Mouse (Mus musculus): ENCODE measurements around the gene Tom1. TPM values are rescaled to one million over a fixed set of nuclear protein-coding genes. Genes with fewer than 3 reads are reported as not detected.

Tom1 gene
- total and polyA plus RNA-seq, 2 experiments from 2014 or later = 56.1 to 75.8 TPM

DNA sequence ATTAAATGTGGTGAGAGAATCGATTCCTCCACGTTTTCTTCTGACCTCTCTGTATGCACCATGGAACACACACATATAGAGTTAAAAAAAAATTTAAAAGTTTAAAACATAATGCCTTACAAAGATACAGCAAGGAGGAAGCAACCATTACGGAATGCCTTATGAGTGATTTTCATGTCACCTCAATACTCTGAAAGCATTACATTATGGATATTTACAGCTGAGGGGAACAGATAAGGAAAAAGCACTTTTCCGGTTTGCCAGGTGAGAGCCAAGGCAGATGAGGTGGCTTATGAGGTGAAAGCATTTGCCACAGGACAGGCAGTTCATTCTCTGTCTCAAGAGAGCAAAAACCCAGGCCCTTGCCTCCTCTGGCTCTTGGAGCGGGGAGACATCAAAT, 544 bp upstream of the Tom1 start:
- DNase-seq (ENCODE audit: low spot score) (no peak), ATAC-seq (ENCODE audit: insufficient read depth, low read depth) (no peak)
- Histone ChIP-seq H3K4me2 (ENCODE audit: low read depth, low read length) (peak overlapping the region; percentile 82), H3K36me3 (replicated peaks; ENCODE audit: control insufficient read depth, insufficient read depth, low read length) (peaks cover 26% of the 10 kb centered on the region), H3K27me3 (ENCODE audit: control insufficient read depth, insufficient read depth, low read length) (no peaks in the 10 kb centered on the region), H3K4me3 (ENCODE audit: low read depth, low read length) (peak overlapping the region; percentile 66), H3K9ac (replicated peaks; ENCODE audit: low read depth, low read length) (no peak overlapping the region), H3K27ac (ENCODE audit: low read depth) (peak overlapping the region; percentile 58; the same call in 1 of the 2 replicates), H3K4me1 (ENCODE audit: control insufficient read depth, insufficient read depth) (peaks cover 15% of the 10 kb centered on the region), H3K9me3 (replicated peaks; ENCODE audit: control insufficient read depth, low read length) (no peaks in the 10 kb centered on the region)
- TF ChIP-seq EP300 (IDR thresholded peaks at IDR 0.05; ENCODE audit: low read depth) = no peak
- no peak for TF ChIP-seq CTCF (IDR thresholded peaks at IDR 0.05; ENCODE audit: low read depth)
- 52% methylated on average over 5 of the region's 5 CpGs for WGBS

DNA sequence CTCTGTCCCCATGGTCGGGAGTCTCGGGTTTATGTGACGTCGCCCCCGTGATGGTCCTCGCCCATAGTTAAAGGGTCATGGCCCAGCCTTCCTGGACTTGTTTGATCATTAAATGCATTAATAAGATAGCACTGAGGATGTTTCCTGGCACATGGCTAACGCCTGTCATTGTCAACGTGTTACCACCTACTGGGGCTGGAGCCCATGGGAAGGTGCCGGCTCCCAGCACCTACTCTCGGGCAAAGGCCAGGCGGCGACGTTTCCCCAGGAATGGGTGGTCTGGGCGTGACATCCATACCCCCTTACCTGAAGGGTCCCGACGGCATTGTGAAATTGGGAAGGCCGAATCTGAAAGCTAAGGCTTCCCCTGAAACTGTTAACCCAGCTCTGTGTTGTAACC, 780 bp downstream of the Tom1 start:
- peak overlapping the region; percentile 86 for H3K27ac ChIP-seq (ENCODE audit: low read depth)
- no peaks in the 10 kb centered on the region for H3K27me3 ChIP-seq (ENCODE audit: control insufficient read depth, insufficient read depth, low read length)
- H3K4me3 ChIP-seq (ENCODE audit: low read depth, low read length) = peak overlapping the region; percentile 66
- peak overlapping the region; percentile 82 for H3K4me2 ChIP-seq (ENCODE audit: low read depth, low read length)
- WGBS = 2% methylated on average over 17 of the region's 17 CpGs
- TF ChIP-seq CTCF (IDR thresholded peaks at IDR 0.05; ENCODE audit: low read depth) (peak; percentile 11; the same call in 1 of the 2 replicates), EP300 (IDR thresholded peaks at IDR 0.05; ENCODE audit: low read depth) (no peak)
- H3K4me1 ChIP-seq (ENCODE audit: control insufficient read depth, insufficient read depth) = peaks cover 27% of the 10 kb centered on the region
- peak overlapping the region; percentile 49 for H3K9ac ChIP-seq (replicated peaks; ENCODE audit: low read depth, low read length)
- no peak for DNase-seq (ENCODE audit: low spot score)
- H3K9me3 ChIP-seq (replicated peaks; ENCODE audit: control insufficient read depth, low read length) = no peaks in the 10 kb centered on the region
- H3K36me3 ChIP-seq (replicated peaks; ENCODE audit: control insufficient read depth, insufficient read depth, low read length) = peaks cover 13% of the 10 kb centered on the region
- ATAC-seq (ENCODE audit: insufficient read depth, low read depth) = no peak

DNA sequence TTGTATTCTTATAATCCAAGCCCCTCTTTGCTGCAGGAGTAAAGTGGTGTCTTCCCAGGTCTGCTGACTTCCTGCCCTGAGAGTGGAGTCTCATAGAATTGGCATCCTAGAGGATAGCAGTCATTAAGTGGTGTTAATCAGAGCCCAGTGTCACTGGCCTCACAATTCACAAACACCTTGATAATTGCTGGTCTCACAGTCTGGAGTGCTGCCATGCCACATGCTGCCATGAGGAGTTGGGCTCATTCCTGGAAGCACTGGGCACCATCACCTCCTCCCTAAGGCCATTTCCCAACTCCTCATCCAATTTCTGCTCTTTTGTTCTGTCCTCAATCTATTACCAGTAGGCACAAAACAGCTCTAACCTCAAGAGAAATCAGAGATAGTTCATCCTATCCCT, 2.1 kb downstream of the Tom1 start:
- TF ChIP-seq CTCF (IDR thresholded peaks at IDR 0.05; ENCODE audit: low read depth) = no peak
- TF ChIP-seq EP300 (IDR thresholded peaks at IDR 0.05; ENCODE audit: low read depth) = no peak
- Histone ChIP-seq H3K27me3 (ENCODE audit: control insufficient read depth, insufficient read depth, low read length) (no peaks in the 10 kb centered on the region), H3K36me3 (replicated peaks; ENCODE audit: control insufficient read depth, insufficient read depth, low read length) (peaks cover 1% of the 10 kb centered on the region), H3K9me3 (replicated peaks; ENCODE audit: control insufficient read depth, low read length) (no peaks in the 10 kb centered on the region), H3K4me1 (ENCODE audit: control insufficient read depth, insufficient read depth) (peaks cover 35% of the 10 kb centered on the region), H3K27ac (ENCODE audit: low read depth) (0 out of 2 replicates have a peak overlapping the region, but pooled peaks have one; percentile 2), H3K4me3 (ENCODE audit: low read depth, low read length) (no peak overlapping the region), H3K4me2 (ENCODE audit: low read depth, low read length) (no peak overlapping the region), H3K9ac (replicated peaks; ENCODE audit: low read depth, low read length) (no peak overlapping the region)
- no peak for ATAC-seq (ENCODE audit: insufficient read depth, low read depth)
- no peak for DNase-seq (ENCODE audit: low spot score)

- no peak overlapping the region for H3K4me3 ChIP-seq (ENCODE audit: low read depth, low read length)
- peak overlapping the region; percentile 93 for H3K27ac ChIP-seq (ENCODE audit: low read depth)
- H3K4me2 ChIP-seq (ENCODE audit: low read depth, low read length) = no peak overlapping the region
These were observed 5.0 kb downstream of the Tom1 start for GRCm38 (mm10) chr8:75038497-75038896.

DNA sequence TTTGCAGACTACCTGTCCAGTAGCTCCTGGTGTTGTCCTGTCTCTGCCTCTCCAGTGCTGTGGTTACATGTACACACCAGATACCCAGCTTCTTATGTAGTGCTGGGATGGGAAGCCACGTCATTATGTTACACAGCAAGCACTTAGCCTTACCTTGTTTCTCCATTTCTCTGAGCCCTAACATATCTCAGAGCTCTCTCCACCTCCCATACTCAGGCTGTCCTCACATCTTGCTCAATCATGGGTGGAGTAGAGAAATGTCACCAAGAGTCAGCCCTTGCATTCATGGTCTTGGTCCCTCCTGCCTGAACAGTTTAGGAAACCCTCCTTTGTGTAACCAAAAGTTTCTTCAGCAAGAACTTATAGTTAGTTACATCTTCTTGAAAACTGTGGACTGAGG, 6.2 kb downstream of the Tom1 start:
- no peaks in the 10 kb centered on the region for H3K9me3 ChIP-seq (replicated peaks; ENCODE audit: control insufficient read depth, low read length)
- no peaks in the 10 kb centered on the region for H3K27me3 ChIP-seq (ENCODE audit: control insufficient read depth, insufficient read depth, low read length)
- H3K27ac ChIP-seq (ENCODE audit: low read depth) = peak overlapping the region; percentile 93
- H3K36me3 ChIP-seq (replicated peaks; ENCODE audit: control insufficient read depth, insufficient read depth, low read length) = no peaks in the 10 kb centered on the region
- no peak overlapping the region for H3K4me3 ChIP-seq (ENCODE audit: low read depth, low read length)
- peaks cover 44% of the 10 kb centered on the region for H3K4me1 ChIP-seq (ENCODE audit: control insufficient read depth, insufficient read depth)
- no peak for DNase-seq (ENCODE audit: low spot score)
- ATAC-seq (ENCODE audit: insufficient read depth, low read depth) = no peak
- TF ChIP-seq CTCF (IDR thresholded peaks at IDR 0.05; ENCODE audit: low read depth) = no peak
- TF ChIP-seq EP300 (IDR thresholded peaks at IDR 0.05; ENCODE audit: low read depth) = no peak
- H3K4me2 ChIP-seq (ENCODE audit: low read depth, low read length) = no peak overlapping the region
- WGBS = 50% methylated on average over 1 of the region's 1 CpGs
- H3K9ac ChIP-seq (replicated peaks; ENCODE audit: low read depth, low read length) = no peak overlapping the region

More at GRCm38 (mm10) chr8:75038497-75038896, 5.0 kb downstream of the Tom1 start:
- no peaks in the 10 kb centered on the region for H3K27me3 ChIP-seq (ENCODE audit: control insufficient read depth, insufficient read depth, low read length)
- TF ChIP-seq CTCF (IDR thresholded peaks at IDR 0.05; ENCODE audit: low read depth) (no peak), EP300 (IDR thresholded peaks at IDR 0.05; ENCODE audit: low read depth) (no peak)
- H3K4me1 ChIP-seq (ENCODE audit: control insufficient read depth, insufficient read depth) = peaks cover 44% of the 10 kb centered on the region
- H3K36me3 ChIP-seq (replicated peaks; ENCODE audit: control insufficient read depth, insufficient read depth, low read length) = no peaks in the 10 kb centered on the region
- peak; percentile 43 for ATAC-seq (ENCODE audit: insufficient read depth, low read depth)
- peak; percentile 84 for DNase-seq (ENCODE audit: low spot score)
- no peak overlapping the region; the same call in 1 of the 2 replicates for H3K9ac ChIP-seq (replicated peaks; ENCODE audit: low read depth, low read length)
- H3K9me3 ChIP-seq (replicated peaks; ENCODE audit: control insufficient read depth, low read length) = no peaks in the 10 kb centered on the region

DNA sequence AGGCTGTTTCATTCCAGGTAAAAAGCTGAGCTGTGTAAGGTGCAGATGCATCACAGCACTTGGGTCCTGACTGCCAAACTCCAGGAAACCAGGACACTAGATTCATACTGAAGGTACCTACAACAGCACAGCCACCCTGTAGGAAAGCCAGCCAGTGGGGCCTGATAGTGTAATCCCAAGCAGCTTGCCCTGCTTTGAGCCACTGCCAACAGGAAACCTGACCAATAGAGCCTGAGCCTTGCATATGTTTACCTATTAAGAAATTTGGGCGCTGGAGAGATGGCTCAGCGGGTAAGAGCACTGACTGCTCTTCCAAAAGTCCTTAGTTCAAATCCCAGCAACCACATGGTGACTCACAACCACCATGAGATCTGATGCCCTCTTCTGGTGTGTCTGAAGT, 8.7 kb downstream of the Tom1 start:
- Histone ChIP-seq H3K4me1 (ENCODE audit: control insufficient read depth, insufficient read depth) (peaks cover 55% of the 10 kb centered on the region), H3K27ac (ENCODE audit: low read depth) (no peak overlapping the region)

More for the DNA sequence above, 8.7 kb downstream of the Tom1 start:
- Histone ChIP-seq H3K27me3 (ENCODE audit: control insufficient read depth, insufficient read depth, low read length) (no peaks in the 10 kb centered on the region), H3K9ac (replicated peaks; ENCODE audit: low read depth, low read length) (no peak overlapping the region), H3K36me3 (replicated peaks; ENCODE audit: control insufficient read depth, insufficient read depth, low read length) (no peaks in the 10 kb centered on the region), H3K9me3 (replicated peaks; ENCODE audit: control insufficient read depth, low read length) (no peaks in the 10 kb centered on the region), H3K4me2 (ENCODE audit: low read depth, low read length) (no peak overlapping the region), H3K4me3 (ENCODE audit: low read depth, low read length) (no peak overlapping the region)
- ATAC-seq (ENCODE audit: insufficient read depth, low read depth) = no peak
- 89% methylated on average over 2 of the region's 2 CpGs for WGBS
- DNase-seq (ENCODE audit: low spot score) = no peak
- TF ChIP-seq EP300 (IDR thresholded peaks at IDR 0.05; ENCODE audit: low read depth) (no peak), CTCF (IDR thresholded peaks at IDR 0.05; ENCODE audit: low read depth) (no peak)
